Mouse (Mus musculus) E14TG2a.4 (cell line): ENCODE measurements around the gene Zbtb8a.

Experiments
- H3K27me3 ChIP-seq: 2 replicates; pipeline ENCODE4 v1.6.1; 2014; ENCODE audit warnings: low read length, control low read depth; ENCODE audit not compliant: insufficient read depth
- H3K36me3 ChIP-seq: 2 replicates; pipeline ENCODE4 v1.6.1; 2014; ENCODE audit warnings: low read length, control low read depth; ENCODE audit not compliant: insufficient read depth
- H3K4me1 ChIP-seq: replicated peaks from 2 replicates; pipeline ENCODE4 v1.6.1; 2014; ENCODE audit warnings: low read depth, low read length, control low read depth
- H3K4me3 ChIP-seq: replicated peaks from 2 replicates; pipeline ENCODE4 v1.5.1; 2014; ENCODE audit warnings: mild to moderate bottlenecking, low read length
- H3K9me3 ChIP-seq: 2 replicates; pipeline ENCODE4 v1.6.1; 2014; ENCODE audit warnings: low read length, control low read depth
- CTCF ChIP-seq: conservative IDR thresholded peaks from 2 replicates; pipeline ENCODE4 v1.5.1; 2014; ENCODE audit warnings: low read length
- NANOG ChIP-seq: IDR thresholded peaks from 2 replicates; pipeline ENCODE4 v1.6.1; 2014; ENCODE audit warnings: borderline replicate concordance, low read length, mixed read lengths
- POU5F1 ChIP-seq: IDR thresholded peaks from 2 replicates; pipeline ENCODE4 v1.6.1; 2014; ENCODE audit warnings: low read length, borderline replicate concordance

Gene Zbtb8a

GRCm38 (mm10) chr4:129383586-129383985 lies 5.7 kb upstream of the Zbtb8a start:
- Histone ChIP-seq H3K9me3 (no peaks in the 10 kb centered on the region), H3K27me3 (no peaks in the 10 kb centered on the region), H3K36me3 (peaks cover 4% of the 10 kb centered on the region; the same call in 1 of the 2 replicates), H3K4me1 (peaks cover 82% of the 10 kb centered on the region), H3K4me3 (no peak overlapping the region)
- TF ChIP-seq NANOG (no peak), CTCF (no peak), POU5F1 (no peak)

GRCm38 (mm10) chr4:129382488-129382887 lies 4.6 kb upstream of the Zbtb8a start:
- Histone ChIP-seq H3K4me3 (peak overlapping the region; percentile 24; the same call in 1 of the 2 replicates), H3K27me3 (no peaks in the 10 kb centered on the region), H3K9me3 (no peaks in the 10 kb centered on the region), H3K4me1 (peaks cover 81% of the 10 kb centered on the region), H3K36me3 (peaks cover 4% of the 10 kb centered on the region; the same call in 1 of the 2 replicates)
- no peak for TF ChIP-seq NANOG
- no peak for TF ChIP-seq CTCF
- TF ChIP-seq POU5F1 = no peak

GRCm38 (mm10) chr4:129382029-129382428 lies 4.1 kb upstream of the Zbtb8a start:
- Histone ChIP-seq H3K4me1 (peaks cover 81% of the 10 kb centered on the region), H3K36me3 (peaks cover 4% of the 10 kb centered on the region; the same call in 1 of the 2 replicates)
- no peak for TF ChIP-seq NANOG
- no peak for TF ChIP-seq CTCF
- TF ChIP-seq POU5F1 = no peak

GRCm38 (mm10) chr4:129381148-129381547 lies 3.2 kb upstream of the Zbtb8a start:
- H3K4me3 ChIP-seq = peak overlapping the region; percentile 64
- H3K4me1 ChIP-seq = peaks cover 74% of the 10 kb centered on the region
- no peaks in the 10 kb centered on the region for H3K27me3 ChIP-seq
- H3K36me3 ChIP-seq = peaks cover 4% of the 10 kb centered on the region; the same call in 1 of the 2 replicates
- no peak for TF ChIP-seq POU5F1
- no peak for TF ChIP-seq NANOG
- TF ChIP-seq CTCF = no peak
- H3K9me3 ChIP-seq = no peaks in the 10 kb centered on the region

More at GRCm38 (mm10) chr4:129382029-129382428, 4.1 kb upstream of the Zbtb8a start:
- Histone ChIP-seq H3K9me3 (no peaks in the 10 kb centered on the region), H3K27me3 (no peaks in the 10 kb centered on the region), H3K4me3 (peak overlapping the region; percentile 64; the same call in 1 of the 2 replicates)

- Histone ChIP-seq H3K27me3 (no peaks in the 10 kb centered on the region), H3K4me3 (peak overlapping the region; percentile 10; the same call in 1 of the 2 replicates), H3K4me1 (peaks cover 63% of the 10 kb centered on the region), H3K36me3 (peaks cover 4% of the 10 kb centered on the region; the same call in 1 of the 2 replicates), H3K9me3 (no peaks in the 10 kb centered on the region)
- TF ChIP-seq NANOG (no peak), POU5F1 (no peak), CTCF (no peak)
These were observed 1.9 kb upstream of the Zbtb8a start for GRCm38 (mm10) chr4:129379805-129380204.

- Histone ChIP-seq H3K4me1 (peaks cover 50% of the 10 kb centered on the region), H3K9me3 (no peaks in the 10 kb centered on the region), H3K27me3 (no peaks in the 10 kb centered on the region), H3K4me3 (peak overlapping the region; percentile 88), H3K36me3 (peaks cover 4% of the 10 kb centered on the region; the same call in 1 of the 2 replicates)
- TF ChIP-seq CTCF (no peak), NANOG (no peak), POU5F1 (no peak)
These were observed 863 bp downstream of the Zbtb8a start for GRCm38 (mm10) chr4:129376961-129377545.

GRCm38 (mm10) chr4:129375821-129376220 lies 2.1 kb downstream of the Zbtb8a start:
- H3K4me1 ChIP-seq = peaks cover 44% of the 10 kb centered on the region
- no peaks in the 10 kb centered on the region for H3K27me3 ChIP-seq
- H3K4me3 ChIP-seq = peak overlapping the region; percentile 88
- H3K9me3 ChIP-seq = no peaks in the 10 kb centered on the region
- TF ChIP-seq CTCF (no peak), NANOG (no peak), POU5F1 (no peak)
- peaks cover 4% of the 10 kb centered on the region; the same call in 1 of the 2 replicates for H3K36me3 ChIP-seq

GRCm38 (mm10) chr4:129375000-129375399 lies 2.9 kb downstream of the Zbtb8a start:
- peaks cover 4% of the 10 kb centered on the region; the same call in 1 of the 2 replicates for H3K36me3 ChIP-seq
- peak overlapping the region; percentile 88 for H3K4me3 ChIP-seq
- TF ChIP-seq NANOG (no peak), POU5F1 (no peak), CTCF (no peak)
- H3K4me1 ChIP-seq = peaks cover 43% of the 10 kb centered on the region
- no peaks in the 10 kb centered on the region for H3K27me3 ChIP-seq
- no peaks in the 10 kb centered on the region for H3K9me3 ChIP-seq

GRCm38 (mm10) chr4:129374219-129374755 lies 3.6 kb downstream of the Zbtb8a start:
- Histone ChIP-seq H3K4me3 (peak overlapping the region; percentile 88), H3K9me3 (no peaks in the 10 kb centered on the region), H3K27me3 (no peaks in the 10 kb centered on the region), H3K4me1 (peaks cover 43% of the 10 kb centered on the region), H3K36me3 (peaks cover 8% of the 10 kb centered on the region)
- TF ChIP-seq CTCF = no peak
- no peak for TF ChIP-seq POU5F1
- no peak for TF ChIP-seq NANOG
